Mouse (Mus musculus) A20 (cell line): Measurements from ENCODE around the gene Tpi1.

Source experiments
- DNase-seq: peaks from one replicate; pipeline ENCODE4 v3.0.0-alpha.2; 2011; ENCODE audit warnings: low read depth, low spot score

Gene Tpi1

DNA sequence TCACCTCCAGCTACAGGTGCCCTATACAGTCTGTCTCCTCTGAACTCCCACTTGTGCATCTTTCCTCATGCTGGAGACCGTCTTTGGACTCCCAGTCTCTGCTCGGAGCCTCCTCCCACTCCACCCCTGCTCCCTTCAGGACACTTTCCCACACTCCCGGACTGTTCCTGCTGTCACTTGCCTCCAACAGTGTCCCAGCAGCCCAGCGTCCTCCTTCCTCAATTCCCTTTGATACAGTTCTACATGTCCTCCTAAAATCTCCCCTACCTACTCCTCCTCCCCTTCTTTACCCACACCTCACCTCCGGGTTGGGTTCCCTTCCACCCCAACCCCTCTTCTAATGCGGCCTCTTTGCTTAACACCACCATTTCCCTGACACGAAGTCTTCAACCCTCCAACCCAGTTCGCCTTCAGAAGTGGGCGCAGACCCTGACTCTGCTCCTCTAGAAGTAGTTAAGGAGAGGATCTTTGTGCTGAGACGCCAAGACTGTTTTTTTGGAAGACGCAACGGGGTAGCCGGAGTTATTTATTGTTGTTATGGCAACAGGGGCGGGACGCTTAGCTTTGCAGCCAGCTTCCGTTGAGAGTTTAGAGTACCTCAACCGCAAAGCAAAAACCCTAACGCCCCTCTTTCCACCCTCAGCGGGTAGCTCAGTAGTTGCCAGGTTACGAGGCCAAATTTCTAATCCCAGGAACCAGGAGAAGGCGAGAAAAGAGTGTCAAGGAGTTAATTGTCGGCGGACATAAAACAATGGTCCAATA is 34.7 kb downstream of the Tpi1 start, which contains the start of gene Lrrc23:
Gene Lrrc23 (minus strand): TSS at position 506 of the 762 bp plus-strand sequence.
- DNase-seq, result no peak

DNA sequence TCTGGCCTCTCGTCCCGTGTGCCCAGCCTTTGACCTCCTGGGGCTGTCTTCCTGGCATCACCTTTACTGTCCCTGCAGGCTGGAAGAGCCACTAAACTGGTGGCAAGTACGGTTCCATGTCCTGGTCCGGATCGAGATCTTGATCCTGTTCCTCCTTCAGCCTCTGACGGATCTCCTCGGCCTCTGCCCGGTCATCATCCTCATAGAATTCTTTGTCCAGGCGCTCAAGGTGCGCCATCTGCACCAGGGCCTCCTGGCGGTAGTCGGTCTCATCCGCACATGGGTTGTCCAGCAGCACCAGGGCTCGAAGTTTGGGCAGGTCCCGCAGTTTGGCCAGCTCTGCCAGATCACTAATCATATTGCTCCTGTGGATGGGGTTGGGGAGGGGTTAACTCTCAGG is 43.6 kb downstream of the Tpi1 start:
- no peak for DNase-seq

DNA sequence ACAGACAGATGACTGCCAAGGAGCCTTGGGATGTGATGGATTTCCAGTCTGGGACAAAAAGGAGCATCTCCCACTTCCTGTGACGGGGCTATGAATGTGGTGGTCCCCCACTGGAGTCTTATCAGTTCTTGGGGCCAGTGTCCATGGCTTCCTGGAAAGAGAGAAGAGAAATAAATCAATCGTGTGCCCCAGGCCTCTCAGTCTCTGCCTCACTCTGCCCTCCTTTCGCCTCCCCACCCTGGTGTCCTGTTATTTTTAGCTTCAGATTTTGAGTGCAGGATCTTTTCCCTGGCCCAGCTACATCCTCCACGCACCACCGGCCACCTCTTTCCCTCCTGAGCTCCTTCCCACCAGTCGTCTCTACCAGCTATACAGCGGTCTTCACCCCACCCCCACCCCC is 44.1 kb downstream of the Tpi1 start:
- DNase-seq, result peak; percentile 26

DNA sequence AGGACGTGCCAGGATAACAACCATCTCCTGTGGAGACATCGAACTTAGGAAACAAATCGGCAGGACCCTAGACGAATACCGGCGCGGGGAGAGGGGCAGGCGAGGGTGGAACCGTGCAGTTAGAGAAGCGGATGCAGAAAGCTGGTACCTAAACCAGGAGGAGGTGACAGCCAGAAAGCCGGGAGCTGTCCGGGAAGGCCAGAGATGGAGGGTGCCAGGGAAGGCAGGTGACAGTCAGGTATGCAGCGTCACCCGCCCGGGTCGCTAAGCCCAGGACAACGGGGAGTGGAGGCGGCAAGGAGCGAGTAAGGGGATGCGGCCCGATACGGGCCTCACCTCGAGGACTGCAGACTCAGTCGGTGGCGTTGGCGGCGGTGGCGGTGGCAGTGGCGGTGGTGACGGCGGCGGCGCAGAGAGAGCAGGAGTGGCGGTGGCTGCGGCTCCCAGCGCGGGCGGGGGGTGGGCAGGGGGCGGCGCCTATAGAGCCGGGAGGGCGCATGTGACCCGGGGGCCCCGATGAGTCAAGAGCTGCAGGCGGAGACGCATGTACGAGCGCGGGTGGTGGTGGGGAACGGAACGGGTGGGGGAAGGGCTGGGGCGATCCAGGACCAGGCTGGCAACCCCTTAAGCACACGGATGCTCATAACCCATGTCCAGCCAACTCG is 44.9 kb downstream of the Tpi1 start, which contains the start of gene Eno2:
Gene Eno2 (minus strand): TSS at position 573 of the 665 bp plus-strand sequence.
- peak; percentile 91 for DNase-seq

- DNase-seq, result no peak
Measured at GRCm38 (mm10) chr6:124768704-124769044, 45.4 kb downstream of the Tpi1 start.

GRCm38 (mm10) chr6:124767920-124768703 is 46.0 kb downstream of the Tpi1 start:
- DNase-seq, result peak; percentile 75

GRCm38 (mm10) chr6:124767536-124767919 is 46.6 kb downstream of the Tpi1 start:
- DNase-seq, result no peak

DNA sequence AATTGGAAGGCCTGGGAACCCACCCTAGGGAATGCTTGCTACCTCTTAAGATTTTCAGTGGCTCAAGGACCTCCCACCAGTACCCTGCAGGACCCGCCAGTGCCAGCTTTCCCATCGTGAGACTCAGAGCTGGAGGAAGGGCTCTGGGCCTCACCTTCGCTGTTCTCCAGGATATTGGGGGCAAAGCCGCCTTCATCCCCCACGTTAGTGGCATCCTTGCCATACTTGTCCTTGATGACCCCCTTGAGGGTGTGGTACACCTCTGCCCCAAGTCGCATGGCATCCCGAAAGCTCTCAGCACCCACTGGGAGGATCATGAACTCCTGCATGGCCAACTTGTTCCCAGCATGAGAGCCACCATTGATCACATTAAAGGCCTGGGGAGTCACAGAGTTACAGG is 48.1 kb downstream of the Tpi1 start:
- DNase-seq, result no peak
